Mouse (Mus musculus) neural tube, embryonic 10.5 days (tissue): ENCODE results near the gene Gabra5.

Experiments
- DNase-seq: peaks from one replicate; pipeline ENCODE4 v3.0.0-alpha.2; 2017; ENCODE audit warnings: low spot score; ENCODE audit errors: extremely low spot score

Gene Gabra5

GRCm38 (mm10) chr7:57509681-57510141 is at the start of gene Gabra5:
Gabra5 (minus strand) TSS chr7:57510059.
- DNase-seq, result peak; percentile 66

- DNase-seq, result no peak
Observed at GRCm38 (mm10) chr7:57538565-57538964, 28.7 kb upstream of the Gabra5 start.

GRCm38 (mm10) chr7:57532676-57533075 is 22.8 kb upstream of the Gabra5 start:
- DNase-seq, result no peak

- DNase-seq, result no peak
Observed at GRCm38 (mm10) chr7:57529954-57530353, 20.1 kb upstream of the Gabra5 start.

- no peak for DNase-seq
Observed at GRCm38 (mm10) chr7:57529451-57529850, 19.6 kb upstream of the Gabra5 start.

- no peak for DNase-seq
Observed at GRCm38 (mm10) chr7:57512955-57513354, 3.1 kb upstream of the Gabra5 start.

GRCm38 (mm10) chr7:57508860-57509632 is 813 bp downstream of the Gabra5 start:
- peak; percentile 46 for DNase-seq

GRCm38 (mm10) chr7:57502809-57503208 is 7.0 kb downstream of the Gabra5 start:
- DNase-seq, result no peak

- DNase-seq, result no peak
Observed at GRCm38 (mm10) chr7:57491795-57492194, 18.1 kb downstream of the Gabra5 start.

- DNase-seq, result no peak
Observed at GRCm38 (mm10) chr7:57486907-57487306, 23.0 kb downstream of the Gabra5 start.

GRCm38 (mm10) chr7:57482896-57483295 is 27.0 kb downstream of the Gabra5 start:
- no peak for DNase-seq

- DNase-seq, result peak; percentile 14
Observed at GRCm38 (mm10) chr7:57473811-57474525, 35.9 kb downstream of the Gabra5 start.

GRCm38 (mm10) chr7:57471316-57471715 is 38.5 kb downstream of the Gabra5 start:
- no peak for DNase-seq

GRCm38 (mm10) chr7:57460354-57460753 is 49.5 kb downstream of the Gabra5 start:
- DNase-seq, result no peak

GRCm38 (mm10) chr7:57448239-57448638 is 61.6 kb downstream of the Gabra5 start:
- DNase-seq, result no peak

- no peak for DNase-seq
Observed at GRCm38 (mm10) chr7:57422675-57423074, 87.2 kb downstream of the Gabra5 start.

- DNase-seq, result no peak
Observed at GRCm38 (mm10) chr7:57421044-57421443, 88.8 kb downstream of the Gabra5 start.

GRCm38 (mm10) chr7:57419392-57419791 is 90.5 kb downstream of the Gabra5 start, which contains the start of gene Gabrb3:
Gabrb3 (plus strand) TSS chr7:57419692.
- DNase-seq, result no peak

GRCm38 (mm10) chr7:57412896-57413295 is 97.0 kb downstream of the Gabra5 start:
- no peak for DNase-seq

- DNase-seq, result no peak
Observed at GRCm38 (mm10) chr7:57411163-57411562, 98.7 kb downstream of the Gabra5 start.

- DNase-seq, result no peak
Observed at GRCm38 (mm10) chr7:57393551-57393950, 116.3 kb downstream of the Gabra5 start.

- no peak for DNase-seq
Observed at GRCm38 (mm10) chr7:57390046-57390445, 119.8 kb downstream of the Gabra5 start.

- DNase-seq, result no peak
Observed at GRCm38 (mm10) chr7:57387341-57387654, 122.6 kb downstream of the Gabra5 start.
